Mouse (Mus musculus) embryonic facial prominence, embryonic 13.5 days (tissue): Measurements from ENCODE around the gene Ppm1a. TPM values are rescaled to one million over a fixed set of nuclear protein-coding genes. Genes with fewer than 3 reads are reported as not detected.
A peak's percentile ranks its signal among the peaks of the same experiment; 100 is the strongest.
"Not testable (repeated sequence)": the region's sequence is repeated elsewhere in the genome, so short reads cannot be mapped to it uniquely, and the experiment has no call there.

Experiments
- ATAC-seq: fragments of 200-750 bp; cut with Nextera tagmentation; 2 replicates; pipeline ENCODE4 v1.8.0; 2017; ENCODE audit warnings: low read depth; ENCODE audit not compliant: insufficient number of reproducible peaks, insufficient read depth, low FRiP score, low TSS enrichment
- H3K27ac ChIP-seq: fragments of 300-500 bp; sonication (generic); 2 replicates; pipeline ENCODE4 v1.5.1; 2015; ENCODE audit warnings: moderate library complexity, mild to moderate bottlenecking, inconsistent platforms
- H3K27me3 ChIP-seq: fragments of 300-500 bp; sonication (generic); 2 replicates; pipeline ENCODE4 v1.6.1; 2015; ENCODE audit warnings: mild to moderate bottlenecking, inconsistent platforms
- H3K36me3 ChIP-seq: fragments of 300-500 bp; sonication (generic); 2 replicates; pipeline ENCODE4 v1.6.1; 2015; ENCODE audit warnings: mild to moderate bottlenecking, inconsistent platforms
- H3K4me1 ChIP-seq: fragments of 300-500 bp; sonication (generic); 2 replicates; pipeline ENCODE4 v1.6.1; 2015; ENCODE audit warnings: inconsistent platforms
- H3K4me2 ChIP-seq: fragments of 300-500 bp; sonication (generic); 2 replicates; pipeline ENCODE4 v1.6.1; 2015; ENCODE audit warnings: moderate library complexity, mild to moderate bottlenecking, inconsistent platforms
- H3K4me3 ChIP-seq: fragments of 300-500 bp; sonication (generic); 2 replicates; pipeline ENCODE4 v1.5.1; 2015; ENCODE audit warnings: mild to moderate bottlenecking, inconsistent platforms
- H3K9ac ChIP-seq: fragments of 300-500 bp; sonication (generic); 2 replicates; pipeline ENCODE4 v1.6.1; 2015; ENCODE audit warnings: mild to moderate bottlenecking, inconsistent platforms
- H3K9me3 ChIP-seq: fragments of 300-500 bp; sonication (generic); 2 replicates; pipeline ENCODE4 v1.6.1; 2016; ENCODE audit warnings: inconsistent platforms
- WGBS: fragments of 180-500 bp; shearing (Covaris S2); methylation state at CpG from one replicate; pipeline ENCODE4 v1.1.7; 2015; ENCODE audit warnings: mixed read lengths; 5-methylcytosine and 5-hydroxymethylcytosine counted together
- polyA plus RNA-seq: library from polyadenylated mRNA; unstranded; fragments of >200 nt; fragmentation: Nextera tagmentation; extraction: Ambion mirVana; gene quantifications from 2 replicates; pipeline ENCODE4 v1.2.1, GENCODE M21; 2015

The Ppm1a gene
- polyA plus RNA-seq, 1 experiment from 2014 or later = 46.6 TPM

DNA sequence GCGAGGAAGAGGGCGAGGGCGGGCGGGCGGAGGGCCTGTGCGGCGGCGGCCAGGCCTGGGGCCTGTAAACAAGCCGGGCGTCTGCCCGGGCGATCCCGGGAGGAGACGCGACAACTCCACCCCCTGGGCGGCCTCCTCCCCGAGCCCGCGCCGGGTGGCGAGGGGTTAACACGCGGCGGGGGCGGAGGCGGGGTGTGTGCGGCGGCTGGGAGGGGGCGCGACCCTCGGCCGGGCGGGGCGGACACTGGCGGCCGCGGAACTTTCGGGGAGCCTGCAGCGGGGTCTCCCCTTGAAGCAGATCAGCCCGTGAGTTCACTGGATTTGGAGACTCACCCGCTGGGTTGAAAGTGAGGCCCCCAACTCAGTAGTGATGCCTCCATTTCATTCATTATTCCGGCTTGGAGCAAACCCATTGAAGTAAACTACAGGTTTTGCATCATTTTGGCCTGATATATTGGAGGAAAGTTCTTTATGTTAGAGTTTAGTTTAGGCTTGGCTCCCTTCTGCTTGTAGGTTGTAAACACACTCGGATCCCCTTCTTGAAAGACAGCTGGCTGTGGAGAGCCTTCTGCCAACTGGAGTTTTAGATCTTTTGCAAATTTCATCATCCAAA lies 4.5 kb downstream of the Ppm1a start:
- H3K36me3 ChIP-seq = no peaks in the 10 kb centered on the region
- H3K9ac ChIP-seq = peak overlapping the region; percentile 99
- H3K4me1 ChIP-seq = peaks cover 21% of the 10 kb centered on the region
- no peaks in the 10 kb centered on the region for H3K9me3 ChIP-seq
- H3K4me2 ChIP-seq = peak overlapping the region; percentile 71
- H3K27ac ChIP-seq = peak overlapping the region; percentile 98
- H3K4me3 ChIP-seq = peak overlapping the region; percentile 86
- WGBS = under 1% methylated on average over 33 of the region's 43 CpGs
- peak; percentile 70 for ATAC-seq
- H3K27me3 ChIP-seq = no peaks in the 10 kb centered on the region

DNA sequence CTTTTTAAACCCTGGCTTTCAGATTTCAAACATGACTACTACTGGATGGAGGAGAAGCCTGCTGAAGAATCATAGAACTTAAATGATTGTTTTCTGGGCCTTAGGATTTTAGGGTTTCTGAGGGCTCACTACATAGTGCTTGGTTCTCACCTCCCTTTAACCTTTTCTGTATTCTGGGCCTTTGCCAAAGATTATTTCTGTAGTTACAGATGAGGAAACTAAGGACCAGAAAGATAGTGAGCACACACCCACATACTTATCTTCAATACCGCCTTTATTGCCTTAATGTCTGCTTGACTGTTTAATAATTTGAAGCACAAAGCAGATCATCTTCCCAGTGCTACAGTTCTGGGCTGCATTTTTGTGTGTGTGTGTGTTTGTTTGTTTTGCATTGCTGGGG lies 5.2 kb downstream of the Ppm1a start:
- no peaks in the 10 kb centered on the region for H3K9me3 ChIP-seq
- H3K4me1 ChIP-seq = peaks cover 15% of the 10 kb centered on the region
- 37% methylated on average over 1 of the region's 1 CpGs for WGBS
- ATAC-seq = no peak
- H3K27me3 ChIP-seq = no peaks in the 10 kb centered on the region
- H3K4me2 ChIP-seq = peak overlapping the region; percentile 71
- no peak overlapping the region for H3K27ac ChIP-seq
- no peaks in the 10 kb centered on the region for H3K36me3 ChIP-seq
- peak overlapping the region; percentile 99 for H3K9ac ChIP-seq
- H3K4me3 ChIP-seq = peak overlapping the region; percentile 86

DNA sequence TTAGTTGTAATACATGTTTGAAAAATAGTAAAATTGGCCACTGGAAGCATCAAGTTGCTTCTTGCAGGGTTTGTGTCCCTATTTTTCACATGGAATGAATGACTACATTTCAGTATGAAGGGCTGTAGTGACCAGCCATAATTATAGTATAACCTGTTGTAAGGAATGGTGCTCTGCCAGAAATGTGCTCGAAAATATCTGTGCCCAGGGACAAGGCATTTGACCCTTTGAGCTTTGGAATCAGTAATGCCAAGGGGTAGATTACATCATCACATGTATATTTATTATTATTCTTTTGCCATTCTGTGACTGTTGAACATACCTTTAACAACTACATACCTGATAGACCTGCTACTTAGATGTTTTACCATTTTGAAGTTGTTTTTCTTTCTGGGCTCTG lies 5.9 kb downstream of the Ppm1a start:
- no peaks in the 10 kb centered on the region for H3K9me3 ChIP-seq
- H3K27me3 ChIP-seq = no peaks in the 10 kb centered on the region
- no peak overlapping the region for H3K9ac ChIP-seq
- H3K4me2 ChIP-seq = peak overlapping the region; percentile 71
- WGBS = 31% methylated on average over 1 of the region's 1 CpGs
- H3K4me1 ChIP-seq = peaks cover 15% of the 10 kb centered on the region
- no peak for ATAC-seq
- no peak overlapping the region for H3K4me3 ChIP-seq
- H3K36me3 ChIP-seq = no peaks in the 10 kb centered on the region
- no peak overlapping the region for H3K27ac ChIP-seq

DNA sequence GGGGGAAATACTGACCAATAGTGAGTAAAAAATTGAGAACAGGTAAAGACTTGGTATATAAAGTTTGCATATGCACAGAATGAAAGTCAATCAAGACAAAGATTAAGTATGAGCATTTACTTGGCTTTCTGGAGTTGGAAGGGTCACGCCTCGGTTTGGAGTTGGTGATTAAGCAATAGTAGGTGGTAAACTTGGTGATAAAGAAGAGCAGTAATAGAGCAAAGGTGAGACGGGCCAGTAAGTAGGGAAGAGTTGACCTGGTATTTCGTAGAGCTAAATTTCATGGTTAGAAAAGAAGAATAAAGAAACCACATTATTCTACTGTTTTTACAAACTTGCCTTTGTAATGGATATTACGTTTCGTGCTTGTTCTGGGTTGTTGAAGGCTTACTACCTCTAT lies 10.6 kb downstream of the Ppm1a start:
- Histone ChIP-seq H3K27me3 (no peaks in the 10 kb centered on the region), H3K9ac (no peak overlapping the region), H3K4me2 (no peak overlapping the region), H3K4me1 (peaks cover 14% of the 10 kb centered on the region), H3K36me3 (peaks cover 8% of the 10 kb centered on the region), H3K9me3 (no peaks in the 10 kb centered on the region), H3K27ac (no peak overlapping the region), H3K4me3 (no peak overlapping the region)
- 86% methylated on average over 6 of the region's 6 CpGs for WGBS
- ATAC-seq = no peak

DNA sequence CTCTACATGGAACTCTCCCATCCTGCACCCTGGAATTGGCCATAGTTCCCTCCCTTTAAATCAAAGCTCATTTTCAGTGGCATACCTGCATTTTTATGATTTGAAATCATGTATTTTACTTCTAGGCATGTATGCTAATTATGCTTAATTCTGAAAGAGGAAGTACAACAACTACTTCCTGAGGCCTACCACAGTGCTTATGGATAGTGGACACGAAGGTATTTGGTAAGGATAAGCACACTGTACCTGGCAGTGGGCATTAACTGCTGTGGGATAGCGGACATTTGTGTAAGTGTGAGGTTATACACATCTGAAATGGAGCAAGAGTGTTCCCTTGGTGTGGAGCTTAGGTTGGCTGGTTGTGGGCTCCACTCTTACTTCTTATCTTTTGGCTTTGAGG lies 11.0 kb downstream of the Ppm1a start:
- Histone ChIP-seq H3K4me1 (peaks cover 12% of the 10 kb centered on the region), H3K4me3 (no peak overlapping the region), H3K9me3 (no peaks in the 10 kb centered on the region), H3K9ac (no peak overlapping the region), H3K4me2 (no peak overlapping the region), H3K27me3 (no peaks in the 10 kb centered on the region), H3K27ac (no peak overlapping the region), H3K36me3 (peaks cover 8% of the 10 kb centered on the region)
- no peak for ATAC-seq
- 85% methylated on average over 2 of the region's 2 CpGs for WGBS

DNA sequence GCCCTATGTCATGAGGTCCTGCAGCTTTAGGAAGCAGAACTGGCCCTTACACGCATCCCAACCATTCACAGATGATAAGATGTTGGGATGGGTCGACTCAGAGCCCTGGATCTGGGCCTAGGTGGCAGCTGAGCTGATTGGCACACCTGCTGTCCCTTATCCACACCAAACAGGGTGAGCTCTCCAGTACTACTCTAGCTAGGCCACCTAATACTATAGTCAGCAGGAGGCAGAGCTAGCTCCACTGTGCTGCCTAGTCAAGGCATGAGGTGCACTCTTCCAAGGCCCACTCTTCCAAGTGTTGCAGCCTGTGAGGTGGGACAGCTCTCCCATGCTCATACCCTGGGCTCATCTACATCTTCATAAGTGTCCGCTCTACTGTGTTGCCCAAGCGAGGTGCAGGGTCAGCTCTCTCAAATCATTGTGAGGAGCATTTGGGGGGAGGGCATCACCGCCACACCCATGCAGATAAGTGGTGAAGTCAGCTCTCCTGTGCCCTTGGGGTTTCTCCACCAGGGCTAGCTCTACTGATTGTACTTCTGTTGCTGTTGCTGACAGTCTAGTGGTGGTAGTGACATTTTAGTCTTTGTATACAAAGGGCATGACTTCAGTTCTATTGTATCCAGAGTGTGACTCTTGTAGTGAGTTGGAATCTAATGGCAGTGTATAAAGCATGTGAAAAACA lies 12.4 kb downstream of the Ppm1a start:
- 94% methylated on average over 5 of the region's 5 CpGs for WGBS
- no peak overlapping the region for H3K27ac ChIP-seq
- peaks cover 5% of the 10 kb centered on the region; the same call in 1 of the 2 replicates for H3K4me1 ChIP-seq
- H3K27me3 ChIP-seq = no peaks in the 10 kb centered on the region
- no peak overlapping the region for H3K4me3 ChIP-seq
- peaks cover 8% of the 10 kb centered on the region for H3K36me3 ChIP-seq
- H3K9me3 ChIP-seq = no peaks in the 10 kb centered on the region
- H3K4me2 ChIP-seq = no peak overlapping the region
- H3K9ac ChIP-seq = no peak overlapping the region
- ATAC-seq = 0 out of 2 replicates have a peak, but pooled peaks have one; percentile 15

DNA sequence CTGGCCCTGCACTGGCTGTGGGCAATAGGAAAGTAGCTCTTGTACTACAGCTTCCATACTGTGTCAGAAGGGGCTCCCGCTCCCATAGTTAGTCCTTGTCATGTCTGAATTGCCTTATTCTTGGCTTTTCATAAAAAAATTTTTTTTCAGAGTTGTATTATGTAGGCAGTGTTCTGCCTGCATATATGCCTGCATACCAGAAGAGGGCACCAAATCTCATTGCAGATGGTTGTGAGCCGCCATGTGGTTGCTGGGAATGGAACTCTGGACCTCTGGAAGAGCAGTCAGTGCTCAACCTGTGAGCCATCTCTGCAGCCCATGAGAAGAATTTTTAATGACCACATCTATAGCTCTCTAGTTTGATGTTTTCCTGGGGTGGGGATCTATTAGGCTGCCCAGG lies 13.9 kb downstream of the Ppm1a start:
- Histone ChIP-seq H3K9me3 (no peaks in the 10 kb centered on the region), H3K4me2 (no peak overlapping the region), H3K36me3 (peaks cover 8% of the 10 kb centered on the region), H3K9ac (no peak overlapping the region), H3K27ac (no peak overlapping the region), H3K4me3 (no peak overlapping the region), H3K27me3 (no peaks in the 10 kb centered on the region), H3K4me1 (peaks cover 5% of the 10 kb centered on the region; the same call in 1 of the 2 replicates)
- ATAC-seq = no peak
- WGBS = 94% methylated on average over 2 of the region's 2 CpGs

DNA sequence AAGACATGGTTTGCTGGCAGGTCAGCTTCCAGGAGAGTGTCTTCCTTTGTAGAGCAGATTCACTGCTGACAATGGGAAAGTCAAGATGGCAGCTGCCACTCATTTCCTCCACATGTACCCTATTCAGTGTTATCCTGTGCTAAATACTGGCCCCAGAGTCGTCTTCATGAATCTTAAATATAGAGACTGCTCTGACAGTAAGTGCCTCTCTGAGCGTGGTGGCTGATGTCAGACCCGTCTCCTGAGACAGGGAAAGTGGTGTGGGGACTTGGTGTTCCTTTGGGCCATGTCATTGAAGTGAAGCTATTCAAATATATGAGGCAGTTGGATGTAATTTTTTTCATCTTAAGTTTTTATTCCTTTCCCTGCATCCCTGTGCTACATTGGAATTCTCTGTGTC lies 14.5 kb downstream of the Ppm1a start:
- Histone ChIP-seq H3K4me2 (no peak overlapping the region), H3K9ac (no peak overlapping the region), H3K9me3 (no peaks in the 10 kb centered on the region), H3K36me3 (peaks cover 8% of the 10 kb centered on the region), H3K27me3 (no peaks in the 10 kb centered on the region), H3K4me3 (no peak overlapping the region), H3K27ac (no peak overlapping the region), H3K4me1 (peaks cover 5% of the 10 kb centered on the region; the same call in 1 of the 2 replicates)
- no peak for ATAC-seq
- WGBS = 87% methylated on average over 3 of the region's 3 CpGs

DNA sequence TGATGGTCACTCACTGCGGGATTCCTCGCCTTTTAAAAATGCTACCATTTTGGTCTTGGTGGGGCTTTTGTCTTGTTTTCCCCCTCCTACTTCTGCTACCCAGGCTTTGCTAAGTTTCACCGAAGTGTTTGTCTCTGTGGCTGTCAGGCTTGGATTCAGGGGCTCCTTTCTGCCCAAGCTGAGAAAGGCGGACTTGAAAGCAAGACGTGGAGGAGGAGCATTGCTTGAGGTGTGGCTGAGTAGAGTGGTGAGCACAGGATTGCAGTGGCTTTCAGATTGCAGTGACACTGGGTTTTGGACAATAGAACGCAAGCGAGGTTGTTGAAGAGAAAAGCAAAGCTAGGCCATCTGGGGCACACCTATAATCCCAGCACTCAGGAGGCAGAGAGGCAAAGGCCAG lies 16.7 kb downstream of the Ppm1a start:
- no peaks in the 10 kb centered on the region for H3K9me3 ChIP-seq
- no peak overlapping the region for H3K9ac ChIP-seq
- peaks cover 8% of the 10 kb centered on the region for H3K36me3 ChIP-seq
- H3K27me3 ChIP-seq = no peaks in the 10 kb centered on the region
- WGBS = 71% methylated on average over 7 of the region's 7 CpGs
- no peak overlapping the region for H3K27ac ChIP-seq
- H3K4me2 ChIP-seq = no peak overlapping the region
- no peak overlapping the region for H3K4me3 ChIP-seq
- no peak for ATAC-seq
- peaks cover 5% of the 10 kb centered on the region; the same call in 1 of the 2 replicates for H3K4me1 ChIP-seq

DNA sequence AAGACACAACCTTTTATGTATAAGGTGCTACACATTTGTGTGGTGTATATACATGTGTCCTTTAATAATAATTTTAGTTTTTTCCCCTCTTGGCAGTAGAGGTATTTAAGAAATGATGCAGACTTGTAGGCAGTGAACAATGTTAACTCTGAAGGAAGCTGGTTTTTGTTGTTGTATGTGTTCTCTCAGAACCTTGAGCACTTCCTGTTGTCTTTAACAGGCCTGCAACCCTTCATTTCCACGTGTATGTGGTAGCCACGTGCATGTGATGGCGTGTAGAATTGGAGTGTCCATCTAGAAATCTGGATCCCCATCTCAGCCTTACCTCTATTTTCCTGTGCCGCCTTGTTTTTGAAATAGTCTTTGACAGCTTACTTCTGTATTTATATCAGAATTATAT lies 20.0 kb downstream of the Ppm1a start:
- Histone ChIP-seq H3K9me3 (no peaks in the 10 kb centered on the region), H3K4me3 (no peak overlapping the region), H3K36me3 (peaks cover 4% of the 10 kb centered on the region; the same call in 1 of the 2 replicates), H3K4me2 (no peak overlapping the region), H3K27me3 (no peaks in the 10 kb centered on the region), H3K4me1 (no peaks in the 10 kb centered on the region), H3K9ac (no peak overlapping the region), H3K27ac (no peak overlapping the region)
- whole genome bisulfite sequencing = 83% methylated on average over 4 of the region's 4 CpGs
- no peak for ATAC-seq

DNA sequence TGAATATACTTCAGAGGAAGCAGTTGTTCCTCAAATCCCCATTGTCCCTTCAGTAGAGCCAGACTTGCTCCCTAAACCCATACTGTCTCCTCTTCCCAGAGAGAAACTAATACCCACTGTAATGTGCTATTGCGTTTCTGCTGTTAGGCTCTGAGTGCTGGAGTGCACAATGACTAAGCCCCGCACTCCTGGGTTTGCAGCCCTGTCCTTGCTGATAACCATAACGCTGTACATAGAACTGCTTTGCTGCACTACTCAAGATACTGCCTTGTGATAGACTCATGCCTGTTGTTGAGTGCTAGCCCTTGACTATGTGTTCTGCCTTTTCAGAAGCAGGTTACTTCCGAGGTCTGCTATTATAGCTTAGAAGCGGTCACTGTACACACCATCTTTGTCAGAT lies 22.9 kb downstream of the Ppm1a start:
- Histone ChIP-seq H3K27ac (no peak overlapping the region), H3K9me3 (no peaks in the 10 kb centered on the region), H3K36me3 (peaks cover 25% of the 10 kb centered on the region), H3K9ac (no peak overlapping the region), H3K4me2 (no peak overlapping the region), H3K4me1 (no peaks in the 10 kb centered on the region), H3K4me3 (no peak overlapping the region), H3K27me3 (no peaks in the 10 kb centered on the region)
- ATAC-seq = no peak
- WGBS = 91% methylated on average over 5 of the region's 5 CpGs

DNA sequence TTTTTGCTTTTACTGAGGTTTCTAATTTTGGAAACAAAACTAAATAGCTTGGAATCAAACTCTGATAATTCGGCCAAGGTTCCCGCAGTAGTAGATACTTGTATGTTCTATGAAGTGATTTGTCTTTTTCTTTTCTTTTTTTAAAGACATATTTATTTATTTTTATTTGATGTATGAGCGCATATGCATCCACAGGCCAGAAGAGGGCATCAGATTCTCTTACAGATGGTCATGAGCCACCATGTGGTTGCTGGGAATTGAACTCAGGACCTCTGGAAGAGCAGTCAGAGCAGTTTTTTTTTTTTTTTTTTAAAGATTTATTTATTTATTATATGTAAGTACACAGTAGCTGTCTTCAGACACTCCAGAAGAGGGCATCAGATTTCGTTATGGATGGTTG lies 25.5 kb downstream of the Ppm1a start:
- not testable (repeated sequence) for H3K27ac ChIP-seq, H3K4me2 ChIP-seq, H3K9me3 ChIP-seq, H3K4me1 ChIP-seq, ATAC-seq, H3K27me3 ChIP-seq, H3K4me3 ChIP-seq, H3K9ac ChIP-seq
- H3K36me3 ChIP-seq = peaks cover 37% of the 10 kb centered on the region
- WGBS = 98% methylated on average over 4 of the region's 4 CpGs
